Mouse (Mus musculus): ENCODE measurements around the gene Nlgn1. TPM values are rescaled to one million over a fixed set of nuclear protein-coding genes. Genes with fewer than 3 reads are reported as not detected.

Gene Nlgn1
- polyA plus RNA-seq, 1 experiment from 2014 or later: 3.2 TPM

GRCm38 (mm10) chr3:26002863-26003608 lies 329.2 kb downstream of the Nlgn1 start:
- Histone ChIP-seq H3K9ac (ENCODE audit: low read depth, low read length) (no peak overlapping the region), H3K27me3 (replicated peaks; ENCODE audit: control insufficient read depth, insufficient read depth, low read length) (no peaks in the 10 kb centered on the region), H3K36me3 (ENCODE audit: control insufficient read depth, insufficient read depth, low read length) (no peaks in the 10 kb centered on the region), H3K27ac (replicated peaks; ENCODE audit: low read depth, low read length) (no peak overlapping the region), H3K9me3 (ENCODE audit: control insufficient read depth, low read length) (no peaks in the 10 kb centered on the region), H3K4me2 (ENCODE audit: low read depth, low read length) (no peak overlapping the region), H3K4me3 (ENCODE audit: low read depth, low read length) (no peak overlapping the region), H3K4me1 (ENCODE audit: control insufficient read depth, insufficient read depth, low read length) (no peaks in the 10 kb centered on the region)
- 69% methylated on average over 7 of the region's 7 CpGs for WGBS
- no peak for DNase-seq (ENCODE audit: low spot score)
- no peak for ATAC-seq (ENCODE audit: low read depth)

GRCm38 (mm10) chr3:26002367-26002766 lies 329.9 kb downstream of the Nlgn1 start:
- Histone ChIP-seq H3K36me3 (ENCODE audit: control insufficient read depth, insufficient read depth, low read length) (no peaks in the 10 kb centered on the region), H3K4me3 (ENCODE audit: low read depth, low read length) (no peak overlapping the region), H3K4me2 (ENCODE audit: low read depth, low read length) (no peak overlapping the region), H3K27ac (replicated peaks; ENCODE audit: low read depth, low read length) (no peak overlapping the region), H3K9ac (ENCODE audit: low read depth, low read length) (no peak overlapping the region), H3K4me1 (ENCODE audit: control insufficient read depth, insufficient read depth, low read length) (no peaks in the 10 kb centered on the region), H3K9me3 (ENCODE audit: control insufficient read depth, low read length) (no peaks in the 10 kb centered on the region), H3K27me3 (replicated peaks; ENCODE audit: control insufficient read depth, insufficient read depth, low read length) (no peaks in the 10 kb centered on the region)
- WGBS: 28% methylated on average over 2 of the region's 2 CpGs
- ATAC-seq (ENCODE audit: low read depth) (no peak), DNase-seq (ENCODE audit: low spot score) (no peak)

GRCm38 (mm10) chr3:25967546-25967945 lies 364.7 kb downstream of the Nlgn1 start:
- no peaks in the 10 kb centered on the region for H3K36me3 ChIP-seq (ENCODE audit: control insufficient read depth, insufficient read depth, low read length)
- H3K4me3 ChIP-seq (ENCODE audit: low read depth, low read length): no peak overlapping the region

GRCm38 (mm10) chr3:25964237-25964636 lies 368.0 kb downstream of the Nlgn1 start:
- no peaks in the 10 kb centered on the region for H3K9me3 ChIP-seq (ENCODE audit: control insufficient read depth, low read length)
- H3K27ac ChIP-seq (replicated peaks; ENCODE audit: low read depth, low read length): no peak overlapping the region
- DNase-seq (ENCODE audit: low spot score): no peak
- H3K4me3 ChIP-seq (ENCODE audit: low read depth, low read length): no peak overlapping the region
- H3K4me1 ChIP-seq (ENCODE audit: control insufficient read depth, insufficient read depth, low read length): no peaks in the 10 kb centered on the region
- no peak overlapping the region for H3K4me2 ChIP-seq (ENCODE audit: low read depth, low read length)
- no peak for ATAC-seq (ENCODE audit: low read depth)
- 94% methylated on average over 3 of the region's 3 CpGs for WGBS
- no peaks in the 10 kb centered on the region for H3K27me3 ChIP-seq (replicated peaks; ENCODE audit: control insufficient read depth, insufficient read depth, low read length)
- H3K36me3 ChIP-seq (ENCODE audit: control insufficient read depth, insufficient read depth, low read length): no peaks in the 10 kb centered on the region
- H3K9ac ChIP-seq (ENCODE audit: low read depth, low read length): no peak overlapping the region

More at GRCm38 (mm10) chr3:25967546-25967945, 364.7 kb downstream of the Nlgn1 start:
- no peaks in the 10 kb centered on the region for H3K9me3 ChIP-seq (ENCODE audit: control insufficient read depth, low read length)
- no peak overlapping the region for H3K27ac ChIP-seq (replicated peaks; ENCODE audit: low read depth, low read length)
- H3K27me3 ChIP-seq (replicated peaks; ENCODE audit: control insufficient read depth, insufficient read depth, low read length): no peaks in the 10 kb centered on the region
- no peaks in the 10 kb centered on the region for H3K4me1 ChIP-seq (ENCODE audit: control insufficient read depth, insufficient read depth, low read length)
- no peak for DNase-seq (ENCODE audit: low spot score)
- ATAC-seq (ENCODE audit: low read depth): no peak
- H3K4me2 ChIP-seq (ENCODE audit: low read depth, low read length): no peak overlapping the region
- no peak overlapping the region for H3K9ac ChIP-seq (ENCODE audit: low read depth, low read length)
- 79% methylated on average over 2 of the region's 2 CpGs for WGBS

GRCm38 (mm10) chr3:25963568-25963967 lies 368.7 kb downstream of the Nlgn1 start:
- no peaks in the 10 kb centered on the region for H3K27me3 ChIP-seq (replicated peaks; ENCODE audit: control insufficient read depth, insufficient read depth, low read length)
- no peaks in the 10 kb centered on the region for H3K9me3 ChIP-seq (ENCODE audit: control insufficient read depth, low read length)
- no peak overlapping the region for H3K4me2 ChIP-seq (ENCODE audit: low read depth, low read length)
- ATAC-seq (ENCODE audit: low read depth) (no peak), DNase-seq (ENCODE audit: low spot score) (no peak)
- no peak overlapping the region for H3K27ac ChIP-seq (replicated peaks; ENCODE audit: low read depth, low read length)
- no peaks in the 10 kb centered on the region for H3K4me1 ChIP-seq (ENCODE audit: control insufficient read depth, insufficient read depth, low read length)
- H3K9ac ChIP-seq (ENCODE audit: low read depth, low read length): no peak overlapping the region
- 72% methylated on average over 2 of the region's 2 CpGs for WGBS
- H3K36me3 ChIP-seq (ENCODE audit: control insufficient read depth, insufficient read depth, low read length): no peaks in the 10 kb centered on the region
- H3K4me3 ChIP-seq (ENCODE audit: low read depth, low read length): no peak overlapping the region

GRCm38 (mm10) chr3:25916535-25916934 lies 415.7 kb downstream of the Nlgn1 start:
- Histone ChIP-seq H3K27me3 (replicated peaks; ENCODE audit: control insufficient read depth, insufficient read depth, low read length) (no peaks in the 10 kb centered on the region), H3K9ac (ENCODE audit: low read depth, low read length) (no peak overlapping the region), H3K4me3 (ENCODE audit: low read depth, low read length) (no peak overlapping the region), H3K36me3 (ENCODE audit: control insufficient read depth, insufficient read depth, low read length) (no peaks in the 10 kb centered on the region), H3K4me1 (ENCODE audit: control insufficient read depth, insufficient read depth, low read length) (no peaks in the 10 kb centered on the region), H3K9me3 (ENCODE audit: control insufficient read depth, low read length) (no peaks in the 10 kb centered on the region), H3K4me2 (ENCODE audit: low read depth, low read length) (no peak overlapping the region), H3K27ac (replicated peaks; ENCODE audit: low read depth, low read length) (no peak overlapping the region)
- 83% methylated on average over 5 of the region's 5 CpGs for WGBS
- DNase-seq (ENCODE audit: low spot score) (no peak), ATAC-seq (ENCODE audit: low read depth) (no peak)

GRCm38 (mm10) chr3:25914365-25915065 lies 417.7 kb downstream of the Nlgn1 start:
- H3K4me2 ChIP-seq (ENCODE audit: low read depth, low read length): no peak overlapping the region
- DNase-seq (ENCODE audit: low spot score): no peak
- no peak overlapping the region for H3K9ac ChIP-seq (ENCODE audit: low read depth, low read length)
- H3K4me1 ChIP-seq (ENCODE audit: control insufficient read depth, insufficient read depth, low read length): no peaks in the 10 kb centered on the region
- no peak overlapping the region for H3K27ac ChIP-seq (replicated peaks; ENCODE audit: low read depth, low read length)
- no peaks in the 10 kb centered on the region for H3K36me3 ChIP-seq (ENCODE audit: control insufficient read depth, insufficient read depth, low read length)
- WGBS: 63% methylated on average over 2 of the region's 2 CpGs
- no peak for ATAC-seq (ENCODE audit: low read depth)
- H3K4me3 ChIP-seq (ENCODE audit: low read depth, low read length): no peak overlapping the region
- no peaks in the 10 kb centered on the region for H3K9me3 ChIP-seq (ENCODE audit: control insufficient read depth, low read length)
- no peaks in the 10 kb centered on the region for H3K27me3 ChIP-seq (replicated peaks; ENCODE audit: control insufficient read depth, insufficient read depth, low read length)

GRCm38 (mm10) chr3:25903140-25903809 lies 429.0 kb downstream of the Nlgn1 start:
- Histone ChIP-seq H3K4me1 (ENCODE audit: control insufficient read depth, insufficient read depth, low read length) (no peaks in the 10 kb centered on the region), H3K27me3 (replicated peaks; ENCODE audit: control insufficient read depth, insufficient read depth, low read length) (no peaks in the 10 kb centered on the region), H3K36me3 (ENCODE audit: control insufficient read depth, insufficient read depth, low read length) (no peaks in the 10 kb centered on the region), H3K4me3 (ENCODE audit: low read depth, low read length) (no peak overlapping the region), H3K4me2 (ENCODE audit: low read depth, low read length) (no peak overlapping the region), H3K27ac (replicated peaks; ENCODE audit: low read depth, low read length) (no peak overlapping the region; the same call in 1 of the 2 replicates), H3K9ac (ENCODE audit: low read depth, low read length) (no peak overlapping the region), H3K9me3 (ENCODE audit: control insufficient read depth, low read length) (peaks cover 4% of the 10 kb centered on the region; the same call in 1 of the 2 replicates)
- 73% methylated on average over 11 of the region's 11 CpGs for WGBS
- DNase-seq (ENCODE audit: low spot score) (no peak), ATAC-seq (ENCODE audit: low read depth) (no peak)

All from embryonic facial prominence, embryonic 14.5 days (tissue).